Mouse (Mus musculus) activated CD4-positive, CD25-positive, alpha-beta regulatory T cell (primary cell): Measurements from ENCODE around the gene Stil. TPM values are rescaled to one million over a fixed set of nuclear protein-coding genes. Genes with fewer than 3 reads are reported as not detected.

ENCODE experiments used
- polyA plus RNA-seq, 2 experiments: library from polyadenylated mRNA; unstranded; fragments of 100-300 nt; shearing (Covaris generic); gene quantifications; one replicate each; pipeline ENCODE4 v1.2.1; 2017

Stil gene
- polyA plus RNA-seq, result 1 to 10 TPM; 4.6 to 5.6 TPM

DNA sequence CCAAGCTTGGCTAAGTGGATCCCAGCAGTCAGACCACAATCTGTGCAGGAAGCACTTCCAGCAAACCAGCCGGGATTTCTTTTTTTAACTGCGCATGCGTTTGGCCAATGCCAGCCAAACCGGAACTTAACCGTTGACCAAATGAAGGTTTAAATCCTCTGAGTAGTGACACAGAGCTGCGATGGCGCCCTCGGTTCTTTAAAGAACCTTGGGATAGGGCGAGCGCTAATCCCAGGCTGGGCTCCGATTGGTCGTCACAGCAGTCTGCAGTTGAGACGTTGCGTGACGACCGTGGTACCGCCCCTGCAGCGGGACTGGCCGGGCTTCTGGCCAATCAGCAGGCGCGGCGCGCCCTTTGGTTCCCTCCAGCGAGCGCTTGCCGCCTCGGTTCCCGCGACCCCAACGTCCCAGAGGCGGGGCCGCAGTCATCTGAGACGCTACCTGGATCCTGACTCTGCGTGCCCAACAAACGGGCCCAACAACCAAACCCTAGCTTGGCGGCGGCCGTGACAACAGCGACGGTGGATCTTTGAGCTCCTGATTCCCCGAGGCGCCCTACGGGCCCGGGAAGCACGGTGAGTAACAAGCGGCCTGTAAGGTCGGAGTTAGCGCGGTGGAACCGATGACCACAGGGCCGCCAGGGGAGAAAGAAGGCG, at the start of gene Stil:
TSS of gene Stil (plus strand) at position 387 of the 656 bp plus-strand sequence.

DNA sequence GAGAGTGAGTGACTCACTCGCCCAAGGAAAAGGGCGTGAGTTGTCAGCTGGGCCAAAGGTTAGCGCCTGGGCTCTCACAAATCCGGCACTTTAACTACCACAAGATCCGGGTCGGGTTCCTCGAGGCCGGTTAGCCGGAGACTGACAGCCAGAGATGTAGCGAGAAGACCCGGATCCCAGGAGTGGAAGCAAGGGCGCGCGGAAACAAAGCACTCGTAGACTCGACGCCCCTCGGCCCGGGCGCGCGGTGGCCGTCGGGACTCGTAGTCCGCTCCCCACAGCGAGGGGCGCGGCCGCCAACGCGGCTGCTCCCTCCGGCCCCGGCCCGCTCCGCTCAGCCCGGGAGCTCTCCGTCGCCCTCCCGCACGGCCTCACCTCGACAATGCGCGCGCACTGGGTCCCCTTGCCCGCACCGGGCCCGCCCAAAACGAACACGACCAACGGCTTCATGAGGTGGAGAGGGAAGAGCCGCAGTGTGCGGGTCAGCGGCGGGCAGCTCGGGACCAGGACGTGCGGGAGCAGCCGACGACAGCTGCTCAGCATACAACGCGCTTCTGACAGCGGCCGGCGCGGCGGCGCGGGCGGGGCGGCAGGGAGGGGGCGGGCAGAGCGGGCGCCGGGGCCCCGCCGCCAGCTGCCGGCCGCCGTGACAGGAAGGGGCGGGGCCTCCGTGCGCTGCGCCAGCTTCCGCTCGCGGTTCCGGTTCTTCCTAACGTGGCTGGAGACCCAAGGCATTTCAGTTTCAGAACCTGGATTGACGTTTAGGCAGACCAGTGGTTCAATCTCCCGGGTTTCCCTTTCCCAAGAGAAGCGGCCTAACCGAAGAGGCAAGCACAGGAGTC, 13.1 kb upstream of the Stil start, which contains the start of gene Cmpk1:
TSS of gene Cmpk1 (minus strand) at position 651 of the 842 bp plus-strand sequence.

DNA sequence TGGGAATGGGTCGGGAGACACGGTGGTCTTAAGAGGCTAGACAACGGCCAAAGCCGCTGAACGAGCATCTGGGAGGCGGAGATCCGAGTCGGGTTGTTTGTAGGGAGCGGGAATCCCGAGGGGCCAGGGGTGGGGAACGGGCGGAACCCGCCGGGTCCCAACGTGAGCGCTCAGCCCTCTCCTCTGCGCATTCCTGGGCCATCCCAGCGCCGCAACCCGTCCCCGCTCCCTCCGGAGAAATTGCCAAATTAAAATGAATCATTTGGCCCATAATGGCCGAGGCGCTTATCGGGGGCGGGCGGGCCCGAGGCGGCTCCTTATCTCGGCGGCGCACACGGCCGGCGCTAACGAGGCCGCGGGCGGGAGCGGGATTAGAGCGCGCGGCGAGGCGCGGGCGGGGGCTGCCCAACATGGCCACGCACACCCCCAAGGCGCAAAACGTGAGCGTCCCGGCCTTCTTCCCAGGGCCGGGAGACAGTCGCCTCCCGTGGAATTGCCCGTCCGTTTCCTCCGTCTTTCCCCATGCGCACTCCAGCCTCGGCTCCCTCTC, 56.5 kb downstream of the Stil start, which contains the start of gene Tal1:
TSS of gene Tal1 (plus strand) at position 56 of the 550 bp plus-strand sequence.

DNA sequence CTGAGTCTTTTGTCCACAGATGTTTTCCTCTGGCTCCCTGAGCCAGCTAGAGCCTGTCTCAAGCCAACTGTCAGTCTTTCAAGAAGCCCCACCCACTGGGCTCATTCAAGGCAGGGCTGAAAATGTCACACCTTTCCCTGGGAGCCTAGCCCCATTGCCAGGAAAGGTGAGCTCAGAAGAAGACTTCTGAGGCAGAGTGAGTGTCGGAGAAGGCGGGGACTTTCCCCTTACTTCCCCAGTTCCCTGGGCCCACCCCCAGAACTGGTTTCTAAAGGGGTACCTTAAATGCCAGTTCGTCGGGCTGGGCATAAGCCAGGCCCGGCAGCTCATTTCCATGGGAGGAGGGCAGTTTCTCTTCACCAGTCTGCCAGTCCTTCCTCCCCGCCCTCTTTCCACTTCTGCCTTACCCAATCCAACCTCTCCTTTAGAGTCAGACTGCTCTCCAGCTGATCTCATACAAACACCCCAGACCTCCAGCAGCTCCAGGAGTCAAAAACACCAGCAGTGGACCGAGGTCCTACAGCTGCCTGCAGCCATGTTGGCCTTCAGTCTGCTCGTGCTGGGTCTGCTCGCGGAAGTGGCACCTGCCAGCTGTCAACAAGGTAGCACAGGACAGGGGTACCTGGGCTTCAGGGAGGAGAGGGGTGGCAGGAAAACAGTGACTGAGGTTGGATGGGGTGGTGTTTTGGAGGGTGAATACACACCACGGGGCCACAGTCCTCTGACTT, 88.8 kb downstream of the Stil start, which contains the start of gene Pdzk1ip1:
TSS of gene Pdzk1ip1 (plus strand) at position 98 of the 728 bp plus-strand sequence.

Other genes with a start within 250 kb of the Stil start
- gene Gm12830, start 178.4 kb upstream of the Stil start, polyA plus RNA-seq, result not detected
- 1 to 10 TPM in 1 of 2 experiments, under 1 TPM in 1; 0.23 to 1.4 TPM for gene Foxd2, start 91.3 kb upstream of the Stil start, polyA plus RNA-seq
- gene Foxe3, start 74.1 kb upstream of the Stil start, polyA plus RNA-seq, result not detected
- gene Cmpk1, start 12.9 kb upstream of the Stil start, polyA plus RNA-seq, result 100 to 1,000 TPM; 104 to 117 TPM
- under 1 TPM; 0.36 to 0.61 TPM for gene Tal1, start 56.3 kb downstream of the Stil start, polyA plus RNA-seq
- 10 to 100 TPM; 13.6 to 37.1 TPM for gene Pdzk1ip1, start 88.5 kb downstream of the Stil start, polyA plus RNA-seq
- gene Cyp4x1, start 134.1 kb downstream of the Stil start, polyA plus RNA-seq, result under 1 TPM in 1 of 2 experiments, not detected in 1; 0.41 TPM
- not detected for gene Cyp4a29, start 241.9 kb downstream of the Stil start, polyA plus RNA-seq